Mouse (Mus musculus) testis, adult 2 months (tissue): ENCODE measurements around the gene Zfp606. TPM values are rescaled to one million over a fixed set of nuclear protein-coding genes. Genes with fewer than 3 reads are reported as not detected.

Experiments
- H3K27ac ChIP-seq: fragments of 200-500 bp; 2 replicates; pipeline ENCODE4 v1.5.1; 2012; ENCODE audit warnings: low read depth, low read length; ENCODE audit not compliant: control insufficient read depth, insufficient read depth
- H3K27me3 ChIP-seq: fragments of 200-500 bp; 2 replicates; pipeline ENCODE4 v1.6.1; 2012; ENCODE audit warnings: mild to moderate bottlenecking, low read length, moderate library complexity; ENCODE audit not compliant: control insufficient read depth, insufficient read depth
- H3K36me3 ChIP-seq: fragments of 200-500 bp; 2 replicates; pipeline ENCODE4 v1.6.1; 2012; ENCODE audit warnings: mild to moderate bottlenecking, low read length; ENCODE audit not compliant: control insufficient read depth, insufficient read depth
- H3K4me1 ChIP-seq: fragments of 200-500 bp; 2 replicates; pipeline ENCODE4 v1.6.1; 2012; ENCODE audit warnings: low read length; ENCODE audit not compliant: control insufficient read depth, insufficient read depth
- H3K4me3 ChIP-seq: fragments of 200-500 bp; 2 replicates; pipeline ENCODE4 v1.5.1; 2012; ENCODE audit warnings: low read depth, mild to moderate bottlenecking, low read length, moderate library complexity, mixed read lengths; ENCODE audit not compliant: control insufficient read depth
- CTCF ChIP-seq: fragments of 200-500 bp; IDR thresholded peaks from 2 replicates; pipeline ENCODE4 v1.5.1; 2012; ENCODE audit warnings: low read depth, mild to moderate bottlenecking, inconsistent platforms, low read length, moderate library complexity; ENCODE audit not compliant: control insufficient read depth, insufficient read depth, insufficient replicate concordance
- POLR2A ChIP-seq: fragments of 200-500 bp; IDR thresholded peaks from 2 replicates; pipeline ENCODE4 v1.6.1; 2012; ENCODE audit warnings: low read depth, mild to moderate bottlenecking, inconsistent platforms, low read length, moderate library complexity; ENCODE audit not compliant: control insufficient read depth
- polyA plus RNA-seq: library from polyadenylated mRNA; depleted of rRNA; stranded (reverse); fragments of >200 nt; gene quantifications from 2 replicates; pipeline ENCODE4 v1.2.3, GENCODE M21; 2012; rRNA removed

The Zfp606 gene
- polyA plus RNA-seq = 0.94 and 1.4 TPM in 2 replicates

GRCm38 (mm10) chr7:12478158-12479008 lies at the start of gene Zfp606:
TSS of gene Zfp606 (plus strand) at chr7:12478293.
- peak within 1 kb of the TSS; percentile 96 for H3K27ac ChIP-seq
- H3K36me3 ChIP-seq = peaks cover 3% of the 10 kb centered on the region; the same call in 1 of the 2 replicates
- TF ChIP-seq POLR2A = peak; percentile 58
- TF ChIP-seq CTCF = no peak
- H3K4me3 ChIP-seq = peak within 1 kb of the TSS; percentile 99
- H3K27me3 ChIP-seq = no peaks in the 10 kb centered on the region
- peaks cover 5% of the 10 kb centered on the region; the same call in 1 of the 2 replicates for H3K4me1 ChIP-seq

GRCm38 (mm10) chr7:12479009-12479346 lies 885 bp downstream of the Zfp606 start:
- TF ChIP-seq POLR2A (no peak), CTCF (no peak)
- Histone ChIP-seq H3K36me3 (peaks cover 3% of the 10 kb centered on the region; the same call in 1 of the 2 replicates), H3K4me3 (peak overlapping the region; percentile 99), H3K4me1 (peaks cover 5% of the 10 kb centered on the region; the same call in 1 of the 2 replicates), H3K27ac (no peak overlapping the region), H3K27me3 (no peaks in the 10 kb centered on the region)

GRCm38 (mm10) chr7:12479525-12479924 lies 1.4 kb downstream of the Zfp606 start:
- TF ChIP-seq POLR2A (no peak), CTCF (no peak)
- Histone ChIP-seq H3K4me1 (peaks cover 5% of the 10 kb centered on the region; the same call in 1 of the 2 replicates), H3K4me3 (no peak overlapping the region), H3K36me3 (peaks cover 3% of the 10 kb centered on the region; the same call in 1 of the 2 replicates), H3K27me3 (no peaks in the 10 kb centered on the region), H3K27ac (no peak overlapping the region)

- TF ChIP-seq CTCF = no peak
- TF ChIP-seq POLR2A = no peak
- peaks cover 3% of the 10 kb centered on the region; the same call in 1 of the 2 replicates for H3K36me3 ChIP-seq
- peaks cover 2% of the 10 kb centered on the region; the same call in 1 of the 2 replicates for H3K4me1 ChIP-seq
These were observed 5.7 kb downstream of the Zfp606 start for GRCm38 (mm10) chr7:12483771-12484170.

GRCm38 (mm10) chr7:12485956-12486355 lies 7.9 kb downstream of the Zfp606 start:
- peaks cover 2% of the 10 kb centered on the region; the same call in 1 of the 2 replicates for H3K36me3 ChIP-seq
- TF ChIP-seq POLR2A (no peak), CTCF (no peak)

More at GRCm38 (mm10) chr7:12483771-12484170, 5.7 kb downstream of the Zfp606 start:
- Histone ChIP-seq H3K27me3 (no peaks in the 10 kb centered on the region), H3K4me3 (no peak overlapping the region), H3K27ac (no peak overlapping the region)

GRCm38 (mm10) chr7:12486691-12487090 lies 8.6 kb downstream of the Zfp606 start:
- H3K27me3 ChIP-seq = no peaks in the 10 kb centered on the region
- no peak for TF ChIP-seq CTCF
- no peak for TF ChIP-seq POLR2A
- H3K36me3 ChIP-seq = peaks cover 2% of the 10 kb centered on the region; the same call in 1 of the 2 replicates
- H3K27ac ChIP-seq = no peak overlapping the region
- H3K4me1 ChIP-seq = no peaks in the 10 kb centered on the region
- H3K4me3 ChIP-seq = no peak overlapping the region

More at GRCm38 (mm10) chr7:12485956-12486355, 7.9 kb downstream of the Zfp606 start:
- H3K4me1 ChIP-seq = no peaks in the 10 kb centered on the region
- H3K27ac ChIP-seq = no peak overlapping the region
- H3K4me3 ChIP-seq = no peak overlapping the region
- no peaks in the 10 kb centered on the region for H3K27me3 ChIP-seq

- no peak overlapping the region for H3K4me3 ChIP-seq
- no peak for TF ChIP-seq POLR2A
- H3K27ac ChIP-seq = no peak overlapping the region
- no peaks in the 10 kb centered on the region for H3K36me3 ChIP-seq
- H3K27me3 ChIP-seq = no peaks in the 10 kb centered on the region
- H3K4me1 ChIP-seq = no peaks in the 10 kb centered on the region
These were observed 32.8 kb downstream of the Zfp606 start for GRCm38 (mm10) chr7:12510913-12511312.
